Mouse (Mus musculus): ENCODE data around the gene Mrrf.

DNA sequence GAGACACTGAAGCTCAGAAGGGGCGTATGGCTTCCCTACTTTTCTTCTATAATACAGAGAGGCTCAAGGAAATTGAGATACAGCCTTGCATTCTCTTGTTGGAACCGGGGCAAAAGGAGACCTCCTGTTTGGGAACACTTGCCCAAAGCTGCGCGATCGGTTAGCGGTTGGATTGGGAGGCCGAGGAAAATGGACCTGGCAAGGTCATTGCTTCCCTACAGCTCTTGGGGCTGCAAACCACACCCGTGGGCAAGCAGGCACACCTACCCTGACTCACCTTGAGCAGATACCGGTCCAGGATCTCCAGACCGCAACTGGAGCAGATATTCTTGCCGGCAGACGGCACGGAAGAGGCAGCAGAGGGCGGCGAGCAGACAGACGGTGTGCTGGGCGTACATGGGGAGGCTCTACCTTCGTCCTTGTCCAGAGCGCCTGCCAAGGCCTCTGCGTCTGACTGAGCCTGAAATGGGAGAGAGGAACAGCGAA lies 33.1 kb upstream of the Mrrf start:
- TF ChIP-seq CTCF (IDR thresholded peaks at IDR 0.05; ENCODE audit: low read depth) = no peak
- no peak for TF ChIP-seq EP300 (optimal IDR thresholded peaks at IDR 0.05)
